Mouse (Mus musculus) left cerebral cortex, adult 8-10 months (tissue): ENCODE measurements around the gene Prrc2a. TPM values are rescaled to one million over a fixed set of nuclear protein-coding genes. Genes with fewer than 3 reads are reported as not detected.

Source experiments
- DNase-seq, 2 experiments: peaks; one replicate each; pipeline ENCODE4 v3.0.0; 2022; ENCODE audit warnings: low spot score in 2 of 2
- total RNA-seq, 4 experiments: library from RNA; stranded (reverse); gene quantifications; 2 replicates each; pipeline ENCODE4 v1.2.4; 2022

Prrc2a gene
- total RNA-seq, 4 experiments from 2014 or later, result 272 to 295 (median 280) TPM

DNA sequence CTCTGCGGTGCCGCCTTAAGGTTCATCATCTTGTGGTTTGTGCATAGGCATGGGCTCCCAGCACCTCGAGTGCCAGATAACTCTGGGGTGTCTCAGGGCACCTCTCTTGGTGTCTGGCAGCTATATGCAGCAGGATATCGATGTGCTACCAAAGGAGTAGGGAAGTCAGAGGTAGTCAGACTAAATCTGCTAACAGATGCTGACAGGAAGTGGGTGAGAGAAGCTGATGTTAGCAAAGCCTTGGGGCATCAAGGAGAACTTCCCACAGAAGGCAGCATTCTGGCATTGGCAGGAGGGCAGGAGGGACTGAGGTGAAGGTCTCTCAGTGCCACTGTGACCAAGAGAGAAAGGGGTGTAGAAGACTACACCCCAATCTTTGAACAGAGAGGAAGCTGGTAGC, 25.4 kb upstream of the Prrc2a start:
- no peak for DNase-seq

DNA sequence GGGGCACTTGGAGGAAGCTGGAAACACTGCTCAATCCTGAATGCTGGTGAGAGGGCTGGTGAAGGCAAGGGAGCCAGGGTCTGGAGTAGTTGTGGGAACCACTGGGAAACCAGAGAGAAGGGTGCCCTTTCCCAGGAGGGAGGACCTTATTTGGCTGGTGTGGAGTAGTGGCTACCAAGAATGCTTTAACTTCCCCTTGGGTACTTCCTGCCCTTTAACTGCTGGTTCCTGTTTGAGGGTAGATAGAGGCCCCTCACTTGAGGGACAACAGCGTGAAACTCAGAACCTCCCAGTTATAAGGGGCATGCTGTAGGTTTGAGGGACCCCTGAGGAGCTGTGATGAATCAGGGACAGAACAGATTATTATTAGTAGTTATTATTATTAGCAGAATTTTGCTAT, 24.5 kb upstream of the Prrc2a start:
- DNase-seq, result no peak

DNA sequence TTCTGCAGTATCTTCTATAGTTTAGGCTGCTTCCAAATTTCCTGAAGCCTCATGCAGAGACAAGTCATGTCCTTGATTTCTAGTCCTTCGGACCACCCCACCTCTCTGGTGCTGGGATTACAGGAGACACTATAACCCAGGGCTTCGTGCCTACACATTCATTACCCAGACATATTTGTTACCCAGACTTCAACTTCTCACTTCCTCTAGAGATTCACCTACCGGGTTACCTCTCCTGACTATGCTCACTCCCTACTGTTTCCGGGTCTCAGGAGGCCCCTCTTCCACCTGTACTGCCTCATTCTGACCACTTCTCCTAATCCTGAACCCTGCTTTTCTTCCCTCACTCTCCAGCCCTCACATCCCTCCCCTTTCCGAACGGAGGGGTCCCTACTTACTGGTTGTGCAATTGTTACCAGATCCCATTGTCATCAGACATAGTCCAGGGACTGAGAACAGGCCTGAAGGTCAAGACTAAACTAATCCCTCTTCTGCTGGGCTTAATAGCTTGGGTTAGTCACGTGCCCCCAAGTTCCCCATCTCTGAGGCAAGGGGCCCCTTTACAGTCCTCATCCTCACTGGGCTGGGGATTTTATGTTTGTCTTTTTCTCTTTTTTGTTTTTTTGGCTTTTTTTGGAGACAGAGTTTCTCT, 23.4 kb upstream of the Prrc2a start, which contains the start of gene Lst1:
Gene Lst1, minus strand, starts transcription at position 481 of the 652 bp plus-strand sequence.
- no peak for DNase-seq

DNA sequence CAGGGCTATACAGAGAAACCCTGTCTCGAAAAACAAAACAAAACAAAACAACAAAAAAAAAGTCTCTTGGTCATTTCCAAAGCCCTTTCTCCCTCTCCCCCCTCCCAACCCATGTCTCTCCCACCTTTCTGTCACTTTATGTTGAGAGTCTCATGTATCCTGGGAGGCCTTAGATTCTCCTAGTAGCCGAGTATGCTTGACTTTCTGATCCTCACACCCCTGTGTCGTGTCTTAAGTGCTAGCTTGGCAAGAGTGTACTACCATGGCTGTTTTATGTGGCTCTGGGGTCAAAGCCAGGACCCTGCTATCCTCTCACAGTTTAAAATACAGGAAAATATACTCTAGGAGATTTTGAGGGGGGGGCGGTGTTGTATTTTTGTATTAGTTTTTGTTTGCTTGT, 22.6 kb upstream of the Prrc2a start:
- no peak for DNase-seq

DNA sequence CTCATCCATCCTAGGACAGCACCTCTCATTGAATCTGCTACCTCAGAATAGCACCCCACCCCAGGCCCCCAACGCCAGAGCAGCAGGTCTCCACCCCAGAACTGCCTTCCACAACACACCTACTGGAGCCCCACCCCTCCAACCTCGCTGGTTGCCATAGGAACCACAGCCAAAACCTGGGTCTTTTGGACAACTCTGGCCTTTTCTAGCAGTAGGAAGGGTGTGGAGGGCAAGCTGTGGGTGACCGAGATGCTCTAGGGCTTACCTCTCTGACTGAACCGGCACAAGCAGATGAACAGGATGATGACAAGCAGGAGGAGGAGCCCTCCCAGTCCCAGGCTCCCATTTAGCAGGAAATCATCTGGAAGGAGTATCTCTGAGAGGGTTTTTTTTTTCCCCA, 22.0 kb upstream of the Prrc2a start:
- no peak for DNase-seq

DNA sequence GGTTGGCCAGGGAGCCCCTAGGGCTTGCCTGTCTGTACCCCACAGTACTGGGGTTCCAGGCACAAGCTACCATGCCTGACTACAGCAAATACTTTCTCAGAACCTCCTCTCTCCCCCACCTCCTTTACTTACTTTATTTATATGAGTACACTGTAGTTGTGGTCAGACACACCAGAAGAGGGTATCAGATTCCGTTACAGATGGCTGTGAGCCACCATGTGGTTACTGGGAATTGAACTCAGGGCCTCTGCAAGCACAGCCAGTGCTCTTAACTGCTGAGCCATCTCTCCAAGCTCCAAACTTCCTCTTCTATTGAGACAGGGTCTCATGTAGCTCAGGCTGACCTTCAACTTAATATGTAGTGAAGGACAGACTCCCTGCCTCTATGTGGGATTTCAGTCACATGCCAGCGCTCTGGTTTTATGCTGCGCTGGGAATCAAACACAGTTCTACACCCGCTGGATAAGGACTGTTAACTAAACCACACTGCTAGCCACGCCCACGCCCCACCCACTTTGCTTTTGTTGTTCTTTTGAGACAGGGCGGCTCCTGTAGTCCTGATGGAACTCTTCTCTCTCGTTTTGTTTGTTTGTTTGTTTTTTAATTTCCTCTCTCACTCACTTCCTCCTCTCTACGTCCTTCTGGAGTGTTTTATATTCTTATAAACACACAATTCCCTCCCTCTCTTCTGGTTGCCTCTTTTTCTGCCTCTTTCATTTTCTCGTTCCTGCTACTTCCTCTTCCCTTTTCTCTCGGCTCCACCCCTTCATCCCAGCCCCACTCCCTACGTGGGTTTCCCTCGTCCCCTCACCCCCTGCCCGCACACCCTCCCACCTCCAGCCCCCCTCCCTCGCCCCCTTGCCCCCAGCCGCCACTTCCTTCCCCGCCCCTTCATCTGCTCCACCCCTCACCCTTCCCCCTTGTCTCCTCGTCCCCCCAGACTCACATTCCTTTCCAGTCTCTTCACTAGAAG, 21.2 kb upstream of the Prrc2a start:
- no peak for DNase-seq

DNA sequence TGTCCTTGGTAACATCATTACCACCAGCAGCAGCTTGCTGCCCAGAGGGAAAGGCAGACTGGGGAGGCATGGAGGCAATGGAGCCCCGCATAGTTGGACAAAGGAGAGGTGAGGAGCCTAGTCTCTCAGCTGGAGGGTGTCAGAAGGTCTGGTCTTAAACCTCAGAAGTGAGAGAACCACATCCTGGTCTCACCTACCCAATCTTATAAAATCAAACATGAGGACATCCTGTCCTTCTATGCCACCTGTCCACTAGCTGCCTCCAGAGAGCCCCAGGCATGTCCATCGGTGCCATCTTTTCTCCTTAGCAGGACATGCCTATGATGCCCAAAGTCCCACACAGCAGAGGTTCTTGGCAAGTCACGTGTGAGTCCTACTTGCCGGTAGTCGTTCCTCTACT, 15.4 kb upstream of the Prrc2a start:
- DNase-seq, result no peak

DNA sequence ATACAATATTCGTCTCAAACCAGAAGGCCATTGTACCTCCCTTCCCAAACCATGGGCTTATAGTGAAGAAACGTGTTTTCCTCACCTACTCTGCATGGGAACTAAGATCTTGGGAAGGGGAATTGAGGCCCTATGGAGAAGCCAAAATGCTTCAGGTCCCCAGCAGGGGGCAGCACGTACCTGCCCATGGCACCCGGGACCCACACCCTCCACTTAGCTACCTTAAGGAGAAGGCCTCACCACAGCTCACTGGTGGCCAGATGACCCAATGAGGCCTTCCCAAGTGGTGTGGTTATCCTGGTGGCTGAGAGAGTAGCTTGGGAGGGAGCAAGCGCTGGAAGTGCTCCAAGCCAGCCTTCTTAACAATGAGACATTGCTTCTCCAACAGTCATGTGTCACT, 13.8 kb upstream of the Prrc2a start:
- DNase-seq, result no peak

DNA sequence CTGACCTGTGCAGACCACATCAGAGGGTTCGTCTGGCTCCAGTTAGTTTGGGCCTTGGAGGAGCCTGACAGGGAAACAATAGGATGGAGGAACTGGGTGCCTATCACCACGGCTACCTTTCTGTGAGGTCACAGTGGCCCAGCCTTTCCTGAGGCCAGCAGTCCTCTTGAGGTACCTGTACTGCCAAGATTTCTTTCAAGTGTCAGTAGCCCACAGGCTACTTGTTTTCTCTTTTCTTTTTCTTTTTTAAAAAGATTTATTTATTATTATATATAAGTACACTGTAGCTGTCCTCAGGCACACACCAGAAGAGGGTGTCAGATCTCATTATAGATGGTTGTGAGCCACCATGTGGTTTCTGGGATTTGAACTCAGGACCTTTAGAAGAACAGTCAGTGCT, 11.3 kb upstream of the Prrc2a start, which contains the start of gene Aif1:
Gene Aif1, minus strand, starts transcription at position 101 of the 400 bp plus-strand sequence.
- DNase-seq, result no peak

DNA sequence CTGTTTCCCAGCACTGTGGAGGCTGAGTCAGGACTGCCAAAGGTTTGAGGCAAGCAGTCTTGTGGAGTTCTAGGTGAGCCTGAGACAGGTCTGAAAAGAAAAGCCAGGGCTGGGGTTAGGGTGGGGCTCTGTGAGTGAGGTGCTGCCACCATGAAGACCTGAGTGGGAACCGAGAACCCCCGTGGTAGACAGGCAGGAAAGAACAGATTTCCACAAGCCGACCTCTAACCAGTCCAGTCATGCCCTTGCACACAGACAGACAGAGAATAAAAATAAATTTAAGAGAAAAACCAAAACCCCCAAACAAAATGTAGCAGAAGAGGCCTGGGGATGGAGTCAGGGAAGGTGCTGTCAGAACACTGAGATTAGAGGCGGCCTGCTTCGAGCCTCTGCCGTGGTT, 10.7 kb upstream of the Prrc2a start:
- no peak for DNase-seq

DNA sequence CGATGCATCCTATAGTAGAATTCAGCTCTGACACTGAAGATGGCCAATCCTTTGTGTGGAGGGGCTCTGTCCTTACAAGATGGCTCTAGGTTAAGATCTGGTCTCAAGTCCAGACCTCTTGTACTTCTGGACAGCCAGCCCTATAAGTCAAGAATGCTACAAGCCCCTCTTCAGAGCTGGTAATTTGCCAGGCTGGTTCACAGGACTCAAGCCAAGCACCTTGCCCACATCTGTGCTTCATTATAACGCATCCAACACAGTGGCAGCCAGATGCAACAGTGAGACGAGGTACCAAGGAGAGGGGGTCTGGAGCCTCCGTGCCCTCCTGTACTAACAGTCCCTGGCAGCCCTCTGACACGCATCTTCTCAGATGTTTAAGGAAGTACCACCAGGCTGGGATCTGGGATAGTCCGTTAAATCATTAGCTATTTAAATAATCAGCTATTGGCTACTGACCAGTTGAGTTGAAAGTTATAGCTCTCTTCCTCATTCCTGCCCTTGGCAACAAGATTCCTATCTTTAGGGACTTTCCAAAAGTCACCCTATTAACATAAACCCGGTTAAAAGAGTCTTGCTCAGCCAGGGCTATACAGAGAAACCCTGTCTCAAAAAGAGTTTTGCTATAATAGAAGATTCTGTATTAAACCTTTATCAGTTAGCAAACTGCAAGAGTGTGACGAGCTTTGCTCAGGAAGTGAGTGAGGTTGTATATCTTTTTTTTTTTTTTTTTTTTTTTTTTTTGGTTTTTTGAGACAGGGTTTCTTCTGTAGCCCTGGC, 9.7 kb upstream of the Prrc2a start:
- no peak for DNase-seq

DNA sequence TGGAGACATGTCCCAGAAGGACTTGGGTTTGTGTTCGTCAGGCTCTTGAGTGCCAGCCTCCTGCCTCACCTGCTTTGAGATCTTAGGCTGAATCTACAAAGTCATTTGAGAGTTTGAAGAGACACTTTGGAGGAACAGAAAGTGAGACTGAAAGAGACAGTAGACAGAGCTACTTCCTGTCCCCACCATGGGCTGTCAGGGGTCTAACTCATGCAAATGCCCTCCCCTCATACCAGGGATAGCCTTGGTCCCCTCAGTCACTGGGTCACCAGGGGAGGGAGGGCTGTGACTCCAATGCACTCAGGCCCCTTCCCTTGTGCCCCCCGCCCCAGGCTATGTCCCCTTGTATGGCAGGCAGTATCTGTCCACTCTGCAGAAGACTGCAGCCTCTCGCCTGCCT, 8.6 kb upstream of the Prrc2a start:
- no peak for DNase-seq

DNA sequence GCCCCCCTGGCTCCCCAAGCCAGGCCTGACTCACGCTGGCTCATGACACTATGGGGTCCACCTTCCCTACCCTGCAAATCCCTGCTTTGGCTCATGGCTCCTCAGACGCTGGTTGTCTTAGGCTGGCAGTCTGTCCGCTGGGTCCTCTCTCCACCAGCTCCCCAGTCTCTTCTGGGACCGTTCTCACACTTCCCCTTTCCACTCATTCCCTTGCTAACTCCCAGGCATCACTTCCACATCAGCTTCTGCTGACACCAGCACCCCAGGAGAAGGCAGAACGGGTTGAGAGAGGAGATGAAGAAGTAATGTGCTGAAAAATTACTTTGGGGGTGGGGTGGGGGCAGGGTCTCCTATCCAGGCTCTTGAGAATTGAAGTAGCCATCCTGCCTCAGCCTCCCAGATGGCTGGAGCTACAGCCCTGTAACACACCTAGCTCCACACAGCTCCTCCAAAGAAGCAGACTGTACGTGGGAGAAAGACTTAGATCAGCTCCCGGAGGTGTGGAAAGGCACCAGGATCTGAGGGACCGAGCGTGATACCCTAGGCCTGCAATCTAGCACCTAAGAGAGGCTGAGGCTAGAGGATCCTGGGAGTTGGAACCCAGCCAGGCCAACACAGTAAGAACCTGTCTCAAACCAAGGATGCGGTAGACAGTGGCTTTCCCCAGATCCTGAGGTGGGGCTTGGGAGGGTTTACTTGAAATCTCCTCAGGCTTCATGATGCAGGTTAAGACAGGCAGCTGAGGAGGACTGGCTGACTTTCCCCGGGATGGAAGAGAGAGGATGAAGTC, 7.9 kb upstream of the Prrc2a start:
- DNase-seq, result peak in 1 of 2 experiments; percentile 72

DNA sequence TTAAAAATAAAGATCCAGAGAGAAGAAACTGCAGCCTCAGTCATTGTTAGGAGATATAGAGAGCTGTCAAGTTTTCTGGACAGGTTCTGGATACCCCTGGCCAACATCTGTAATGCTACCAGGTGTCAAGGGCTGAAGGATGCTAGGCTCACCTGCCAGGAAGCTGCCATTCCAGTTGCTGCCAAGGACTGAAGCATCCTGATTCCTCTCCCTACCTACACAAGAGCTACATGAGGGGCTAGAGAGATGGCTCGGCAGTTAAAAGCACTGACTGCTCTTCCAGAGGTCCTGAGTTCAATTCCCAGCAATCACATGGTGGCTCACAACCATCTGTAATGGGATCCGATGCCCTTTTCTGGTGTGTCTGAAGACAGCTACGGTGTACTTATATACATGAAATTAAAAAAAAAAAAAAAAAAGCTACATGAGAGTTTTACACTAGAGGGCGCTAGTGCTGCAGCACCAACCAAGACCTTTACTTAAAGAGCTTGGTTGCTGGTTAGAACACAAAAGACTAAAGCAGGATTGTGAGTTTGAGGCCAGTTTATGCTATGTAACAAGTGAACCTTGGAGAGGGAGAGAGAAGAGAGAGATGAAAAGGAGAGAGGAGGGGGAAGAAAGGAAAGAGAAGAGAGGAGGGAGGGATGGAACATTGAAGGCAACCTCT, 4.0 kb upstream of the Prrc2a start:
- no peak for DNase-seq

DNA sequence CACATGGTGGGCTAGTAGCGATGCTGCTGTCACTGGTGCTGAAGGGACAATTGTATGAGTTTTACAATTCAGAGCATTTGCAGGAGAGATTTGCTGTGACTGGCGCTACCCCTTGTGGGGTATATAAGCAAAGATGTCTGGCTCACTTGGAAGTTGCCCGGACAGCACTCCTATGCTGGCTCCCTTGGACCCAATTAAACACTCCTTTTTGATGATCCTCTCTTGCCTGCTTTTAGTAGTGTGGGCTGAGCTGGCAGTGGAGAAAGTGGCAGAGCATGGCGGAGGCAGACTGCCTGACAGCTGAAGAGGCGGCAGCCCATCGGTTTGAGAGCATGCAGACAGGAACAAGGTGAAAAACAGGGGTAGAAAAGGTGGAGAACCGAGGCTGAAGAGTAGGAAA, 3.1 kb upstream of the Prrc2a start:
- DNase-seq, result peak in 1 of 2 experiments; percentile 50

DNA sequence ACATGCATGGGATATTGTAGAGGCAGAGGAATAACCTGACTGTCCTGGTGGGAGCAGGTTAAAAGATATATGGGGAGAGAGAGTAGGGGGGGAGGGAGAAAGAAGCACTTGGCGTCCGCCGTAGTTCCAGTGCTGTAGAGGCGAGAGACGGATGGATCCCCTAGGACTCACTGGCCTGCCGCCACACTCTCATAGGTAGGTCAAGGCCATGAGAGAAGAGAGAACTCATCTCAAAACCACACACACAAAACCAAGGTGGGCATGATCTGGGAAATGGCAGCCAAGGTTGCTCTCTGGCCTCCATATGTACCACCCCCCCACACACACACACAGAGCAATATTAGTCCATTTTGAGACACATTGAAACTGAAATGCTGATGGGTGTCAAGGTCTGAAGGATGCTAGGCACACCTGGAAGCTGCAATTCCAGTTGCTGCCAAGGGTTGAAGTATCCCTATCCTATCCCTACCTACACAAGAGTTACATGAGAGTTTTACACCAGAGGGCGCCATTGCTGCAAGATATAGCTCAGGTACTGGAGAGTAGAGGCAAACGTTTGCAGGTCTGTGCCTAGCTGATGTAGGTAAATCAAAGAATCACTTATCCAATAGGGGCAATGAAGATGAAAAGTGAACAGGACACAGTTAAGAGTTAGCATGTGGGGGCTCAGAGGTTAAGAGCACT, 1.8 kb upstream of the Prrc2a start:
- DNase-seq, result peak in 1 of 2 experiments; percentile 70

DNA sequence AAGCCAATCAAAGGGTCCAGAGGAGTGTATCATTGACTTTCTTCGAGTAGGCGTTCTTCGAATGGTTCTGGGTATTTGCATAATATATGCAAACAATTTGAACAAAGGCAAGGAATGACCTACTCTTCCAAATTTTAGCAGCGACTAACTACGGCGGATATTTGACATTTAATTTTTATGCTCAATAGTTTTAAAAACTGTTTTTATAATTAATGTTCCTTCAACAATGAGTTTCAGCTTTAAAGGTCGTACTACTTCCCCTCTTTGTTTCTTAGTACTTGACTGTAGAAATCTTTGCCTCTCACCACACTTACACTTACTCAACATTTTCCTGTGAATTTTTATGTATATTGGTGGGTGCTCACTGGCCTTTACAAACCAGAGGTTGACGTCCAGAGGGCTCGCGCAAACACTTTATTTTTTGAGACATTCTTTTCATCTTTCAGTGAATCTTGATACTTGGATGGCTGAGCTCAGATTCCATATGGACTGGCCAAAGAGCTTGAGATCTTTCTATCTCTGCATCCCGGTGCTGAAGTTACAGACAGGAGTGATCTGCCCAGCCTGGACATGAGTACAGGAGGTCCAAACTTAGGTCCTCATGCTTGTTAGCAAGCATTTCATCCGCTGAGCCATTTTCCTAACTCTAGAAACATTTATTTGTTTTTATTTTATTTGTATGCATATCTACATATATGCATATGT, 906 bp upstream of the Prrc2a start:
- DNase-seq, result no peak

DNA sequence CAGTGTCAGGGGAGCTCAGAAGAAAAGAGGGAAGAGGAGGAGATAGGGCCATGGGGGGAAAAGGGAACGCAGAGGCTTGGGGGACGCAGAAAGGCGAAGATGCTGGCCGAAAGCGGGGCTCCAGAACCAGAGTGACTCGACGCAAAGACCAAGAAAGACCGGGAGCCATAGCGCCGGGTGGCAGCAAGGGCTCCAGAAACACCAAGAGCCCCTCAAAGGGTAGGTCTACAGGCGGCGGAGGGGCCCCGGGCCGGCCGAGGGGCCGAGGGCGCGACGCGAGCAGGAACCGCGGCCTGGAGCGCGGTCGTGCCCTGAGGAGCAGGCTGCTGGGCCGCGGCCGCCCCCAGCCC, 504 bp downstream of the Prrc2a start:
- DNase-seq, result no peak
